Mouse (Mus musculus) neural tube, embryonic 12.5 days (tissue): ENCODE measurements around the gene Pnma3. TPM values are rescaled to one million over a fixed set of nuclear protein-coding genes. Genes with fewer than 3 reads are reported as not detected.
"Not testable (repeated sequence)": the region's sequence is repeated elsewhere in the genome, so short reads cannot be mapped to it uniquely, and the experiment has no call there.

Experiments
- ATAC-seq: fragments of 200-750 bp; cut with Nextera tagmentation; 2 replicates; pipeline ENCODE4 v1.8.0; 2017; ENCODE audit warnings: low read depth, mild to moderate bottlenecking, moderate TSS enrichment, moderate library complexity; ENCODE audit not compliant: low FRiP score
- H3K27ac ChIP-seq: fragments of 300-500 bp; sonication (generic); 2 replicates; pipeline ENCODE4 v1.5.1; 2016
- H3K27me3 ChIP-seq: fragments of 300-500 bp; sonication (generic); replicated peaks from 2 replicates; pipeline ENCODE4 v1.6.1; 2016; ENCODE audit warnings: mild to moderate bottlenecking
- H3K36me3 ChIP-seq: fragments of 300-500 bp; sonication (generic); 2 replicates; pipeline ENCODE4 v1.6.1; 2016; ENCODE audit warnings: mild to moderate bottlenecking
- H3K4me1 ChIP-seq: fragments of 300-500 bp; sonication (generic); 2 replicates; pipeline ENCODE4 v1.6.1; 2016
- H3K4me2 ChIP-seq: fragments of 300-500 bp; sonication (generic); replicated peaks from 2 replicates; pipeline ENCODE4 v1.6.1; 2016; ENCODE audit warnings: mild to moderate bottlenecking
- H3K4me3 ChIP-seq: fragments of 300-500 bp; sonication (generic); 2 replicates; pipeline ENCODE4 v1.5.1; 2016
- H3K9ac ChIP-seq: fragments of 300-500 bp; sonication (generic); 2 replicates; pipeline ENCODE4 v1.6.1; 2016; ENCODE audit warnings: mild to moderate bottlenecking
- H3K9me3 ChIP-seq: fragments of 300-500 bp; sonication (generic); 2 replicates; pipeline ENCODE4 v1.6.1; 2016; ENCODE audit warnings: mild to moderate bottlenecking
- WGBS: fragments of 180-500 bp; shearing (Covaris S2); methylation state at CpG from one replicate; pipeline ENCODE4 v1.1.7; 2016; 5-methylcytosine and 5-hydroxymethylcytosine counted together
- polyA plus RNA-seq: library from polyadenylated mRNA; unstranded; fragments of >200 nt; fragmentation: Nextera tagmentation; extraction: Ambion mirVana; gene quantifications from 2 replicates; pipeline ENCODE4 v1.2.1, GENCODE M21; 2016

Pnma3 gene
- polyA plus RNA-seq = 0.99 and 1.1 TPM in 2 replicates

- Histone ChIP-seq H3K27ac (no peak within 1 kb of the TSS), H3K9me3 (no peaks in the 10 kb centered on the region), H3K4me1 (no peaks in the 10 kb centered on the region), H3K36me3 (no peaks in the 10 kb centered on the region), H3K4me2 (peak within 1 kb of the TSS; percentile 58), H3K4me3 (peak within 1 kb of the TSS; percentile 29), H3K27me3 (no peaks in the 10 kb centered on the region), H3K9ac (0 out of 2 replicates have a peak within 1 kb of the TSS, but pooled peaks have one; percentile 17)
- ATAC-seq = peak; percentile 75
- WGBS = 21% methylated on average over 7 of the region's 7 CpGs
Observed at GRCm38 (mm10) chrX:73064415-73064793, at the start of gene Pnma3. TSS of gene Pnma3 (plus strand) at chrX:73064787.

GRCm38 (mm10) chrX:73037003-73037402, 27.6 kb upstream of the Pnma3 start, which contains the start of gene Pnma5:
TSS of gene Pnma5 (minus strand) at chrX:73037103.
- Histone ChIP-seq H3K9ac (no peak within 1 kb of the TSS), H3K4me3 (no peak within 1 kb of the TSS), H3K4me1 (no peaks in the 10 kb centered on the region), H3K9me3 (no peaks in the 10 kb centered on the region), H3K36me3 (no peaks in the 10 kb centered on the region), H3K27me3 (no peaks in the 10 kb centered on the region), H3K27ac (no peak within 1 kb of the TSS), H3K4me2 (no peak within 1 kb of the TSS)
- WGBS = 78% methylated on average over 1 of the region's 1 CpGs
- no peak for ATAC-seq

GRCm38 (mm10) chrX:73038831-73039230, 25.8 kb upstream of the Pnma3 start:
- no peak overlapping the region for H3K4me3 ChIP-seq
- ATAC-seq = no peak
- WGBS = 82% methylated on average over 8 of the region's 8 CpGs
- no peak overlapping the region for H3K4me2 ChIP-seq
- H3K36me3 ChIP-seq = no peaks in the 10 kb centered on the region
- no peak overlapping the region for H3K27ac ChIP-seq
- no peaks in the 10 kb centered on the region for H3K9me3 ChIP-seq
- no peaks in the 10 kb centered on the region for H3K27me3 ChIP-seq
- H3K9ac ChIP-seq = no peak overlapping the region
- no peaks in the 10 kb centered on the region for H3K4me1 ChIP-seq

GRCm38 (mm10) chrX:73039666-73040065, 24.9 kb upstream of the Pnma3 start:
- Histone ChIP-seq H3K9me3 (no peaks in the 10 kb centered on the region), H3K4me1 (no peaks in the 10 kb centered on the region), H3K27me3 (no peaks in the 10 kb centered on the region), H3K4me3 (no peak overlapping the region), H3K4me2 (no peak overlapping the region), H3K9ac (no peak overlapping the region), H3K36me3 (no peaks in the 10 kb centered on the region), H3K27ac (no peak overlapping the region)
- 88% methylated on average over 12 of the region's 12 CpGs for WGBS
- ATAC-seq = no peak

GRCm38 (mm10) chrX:73053860-73054563, 10.6 kb upstream of the Pnma3 start:
- Histone ChIP-seq H3K36me3 (no peaks in the 10 kb centered on the region), H3K4me3 (no peak overlapping the region), H3K4me1 (no peaks in the 10 kb centered on the region), H3K27ac (no peak overlapping the region), H3K27me3 (no peaks in the 10 kb centered on the region), H3K9ac (no peak overlapping the region), H3K4me2 (peak overlapping the region; percentile 27), H3K9me3 (no peaks in the 10 kb centered on the region)
- WGBS = 19% methylated on average over 14 of the region's 14 CpGs
- peak; percentile 97 for ATAC-seq

- no peak for ATAC-seq
- 86% methylated on average over 1 of the region's 1 CpGs for WGBS
Observed at GRCm38 (mm10) chrX:73061528-73061927, 3.1 kb upstream of the Pnma3 start.

GRCm38 (mm10) chrX:73062323-73062722, 2.3 kb upstream of the Pnma3 start:
- H3K9ac ChIP-seq = no peak overlapping the region
- ATAC-seq = no peak
- WGBS = 55% methylated on average over 5 of the region's 5 CpGs

More at GRCm38 (mm10) chrX:73061528-73061927, 3.1 kb upstream of the Pnma3 start:
- no peaks in the 10 kb centered on the region for H3K9me3 ChIP-seq
- H3K27ac ChIP-seq = no peak overlapping the region
- H3K4me3 ChIP-seq = no peak overlapping the region
- no peaks in the 10 kb centered on the region for H3K4me1 ChIP-seq
- no peak overlapping the region for H3K4me2 ChIP-seq
- no peaks in the 10 kb centered on the region for H3K36me3 ChIP-seq
- H3K9ac ChIP-seq = no peak overlapping the region
- no peaks in the 10 kb centered on the region for H3K27me3 ChIP-seq

GRCm38 (mm10) chrX:73063512-73064414, 824 bp upstream of the Pnma3 start:
- H3K36me3 ChIP-seq = no peaks in the 10 kb centered on the region
- H3K9me3 ChIP-seq = no peaks in the 10 kb centered on the region
- ATAC-seq = peak; percentile 93
- no peaks in the 10 kb centered on the region for H3K4me1 ChIP-seq
- no peaks in the 10 kb centered on the region for H3K27me3 ChIP-seq
- 28% methylated on average over 24 of the region's 24 CpGs for WGBS
- no peak overlapping the region for H3K27ac ChIP-seq
- H3K4me3 ChIP-seq = peak overlapping the region; percentile 29
- H3K4me2 ChIP-seq = peak overlapping the region; percentile 58
- 0 out of 2 replicates have a peak overlapping the region, but pooled peaks have one; percentile 17 for H3K9ac ChIP-seq

More at GRCm38 (mm10) chrX:73062323-73062722, 2.3 kb upstream of the Pnma3 start:
- no peaks in the 10 kb centered on the region for H3K27me3 ChIP-seq
- no peaks in the 10 kb centered on the region for H3K4me1 ChIP-seq
- no peak overlapping the region for H3K27ac ChIP-seq
- no peak overlapping the region for H3K4me2 ChIP-seq
- H3K9me3 ChIP-seq = no peaks in the 10 kb centered on the region
- no peak overlapping the region for H3K4me3 ChIP-seq
- H3K36me3 ChIP-seq = no peaks in the 10 kb centered on the region

- H3K27me3 ChIP-seq, H3K4me1 ChIP-seq, H3K9me3 ChIP-seq, H3K4me2 ChIP-seq, ATAC-seq, H3K36me3 ChIP-seq, H3K27ac ChIP-seq, H3K9ac ChIP-seq, H3K4me3 ChIP-seq: not testable (repeated sequence)
- 93% methylated on average over 2 of the region's 5 CpGs for WGBS
Observed at GRCm38 (mm10) chrX:73066765-73067312, 2.3 kb downstream of the Pnma3 start.

GRCm38 (mm10) chrX:73082267-73083055, 17.9 kb downstream of the Pnma3 start, which contains the start of gene Xlr4a:
TSS of gene Xlr4a (minus strand) at chrX:73082478.
- H3K36me3 ChIP-seq, H3K4me3 ChIP-seq, H3K9ac ChIP-seq, ATAC-seq, H3K4me1 ChIP-seq, H3K27me3 ChIP-seq, H3K27ac ChIP-seq, H3K9me3 ChIP-seq, H3K4me2 ChIP-seq: not testable (repeated sequence)
- 81% methylated on average over 19 of the region's 19 CpGs for WGBS

- not testable (repeated sequence) for H3K4me3 ChIP-seq, ATAC-seq, H3K27ac ChIP-seq, H3K9me3 ChIP-seq, H3K9ac ChIP-seq, H3K4me1 ChIP-seq, H3K36me3 ChIP-seq, H3K27me3 ChIP-seq, H3K4me2 ChIP-seq
- WGBS = 81% methylated on average over 12 of the region's 13 CpGs
Observed at GRCm38 (mm10) chrX:73096941-73097508, 32.4 kb downstream of the Pnma3 start, which contains the start of gene Xlr3a. TSS of gene Xlr3a (minus strand) at chrX:73097095.
